Mouse (Mus musculus): ENCODE measurements around the gene Irs2. TPM values are rescaled to one million over a fixed set of nuclear protein-coding genes. Genes with fewer than 3 reads are reported as not detected.

The Irs2 gene
- total and polyA plus RNA-seq, 2 experiments from 2014 or later, result 7.6 to 37.3 TPM

DNA sequence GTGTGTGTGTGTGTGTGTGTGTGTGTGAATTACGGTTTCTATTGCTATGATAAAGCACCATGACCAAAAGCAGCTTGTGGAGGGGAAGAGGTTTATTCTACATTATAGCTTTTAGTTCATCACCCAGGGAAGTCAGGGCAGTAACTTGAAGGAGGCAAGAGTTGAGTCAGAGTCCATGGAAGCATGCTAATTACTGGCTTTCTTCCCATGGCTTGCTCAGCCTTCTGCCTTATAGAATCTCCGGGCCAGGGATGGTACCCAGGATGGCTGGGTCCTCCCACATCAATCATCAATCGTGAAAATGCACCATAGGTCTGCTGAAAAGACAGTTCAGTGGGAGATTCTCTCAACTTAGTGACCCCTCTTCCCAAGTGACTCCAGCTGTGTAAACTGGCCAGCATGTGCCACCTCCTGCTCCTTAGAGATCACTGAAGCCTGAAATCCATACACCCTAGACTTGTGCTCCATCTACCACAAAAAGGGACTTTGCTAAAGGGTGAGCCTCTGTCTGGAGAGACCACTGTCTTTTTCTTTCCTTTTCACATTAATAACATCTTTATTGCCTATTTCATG lies 69.0 kb downstream of the Irs2 start:
- ATAC-seq, result no peak
- no peak for DNase-seq
- no peak overlapping the region for H3K4me2 ChIP-seq (ENCODE audit: low read depth)
- 77% methylated on average over 3 of the region's 3 CpGs for whole genome bisulfite sequencing
- no peak overlapping the region for H3K4me3 ChIP-seq (ENCODE audit: low read depth, low read length)
- no peak overlapping the region for H3K9ac ChIP-seq
- no peaks in the 10 kb centered on the region for H3K36me3 ChIP-seq (ENCODE audit: insufficient read depth)
- no peak overlapping the region for H3K27ac ChIP-seq (ENCODE audit: low read depth, low read length)
- H3K27me3 ChIP-seq (ENCODE audit: insufficient read depth, low read length), result no peaks in the 10 kb centered on the region
- H3K4me1 ChIP-seq (ENCODE audit: insufficient read depth), result no peaks in the 10 kb centered on the region
- no peak for TF ChIP-seq CTCF (IDR thresholded peaks at IDR 0.05; ENCODE audit: low read depth)
- H3K9me3 ChIP-seq (ENCODE audit: low read length), result no peaks in the 10 kb centered on the region

DNA sequence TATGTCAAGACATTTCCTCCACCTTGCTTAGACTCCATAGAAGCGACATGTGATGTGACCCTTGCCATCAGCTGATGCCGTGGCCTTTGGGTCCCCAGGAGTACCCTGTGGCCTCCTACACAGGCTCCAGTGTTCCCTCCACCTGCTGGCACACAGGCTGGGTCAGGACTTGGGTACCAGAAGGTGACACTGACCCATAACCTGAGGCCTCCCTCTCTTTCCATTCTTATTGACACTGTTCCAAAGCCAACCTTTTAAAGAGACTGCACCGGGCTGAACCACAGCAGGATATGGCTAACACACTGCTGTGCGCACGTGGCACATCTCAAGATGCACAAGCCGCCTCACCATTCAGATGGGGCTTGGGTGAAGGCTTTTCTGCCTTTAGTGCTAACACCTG lies 70.0 kb downstream of the Irs2 start:
- no peak for TF ChIP-seq CTCF (IDR thresholded peaks at IDR 0.05; ENCODE audit: low read depth)
- Histone ChIP-seq H3K4me3 (ENCODE audit: low read depth, low read length) (no peak overlapping the region), H3K9me3 (ENCODE audit: low read length) (no peaks in the 10 kb centered on the region), H3K9ac (no peak overlapping the region), H3K36me3 (ENCODE audit: insufficient read depth) (no peaks in the 10 kb centered on the region), H3K4me1 (ENCODE audit: insufficient read depth) (no peaks in the 10 kb centered on the region), H3K4me2 (ENCODE audit: low read depth) (no peak overlapping the region), H3K27me3 (ENCODE audit: insufficient read depth, low read length) (no peaks in the 10 kb centered on the region), H3K27ac (ENCODE audit: low read depth, low read length) (no peak overlapping the region)
- 88% methylated on average over 6 of the region's 6 CpGs for WGBS
- DNase-seq (no peak), ATAC-seq (no peak)

DNA sequence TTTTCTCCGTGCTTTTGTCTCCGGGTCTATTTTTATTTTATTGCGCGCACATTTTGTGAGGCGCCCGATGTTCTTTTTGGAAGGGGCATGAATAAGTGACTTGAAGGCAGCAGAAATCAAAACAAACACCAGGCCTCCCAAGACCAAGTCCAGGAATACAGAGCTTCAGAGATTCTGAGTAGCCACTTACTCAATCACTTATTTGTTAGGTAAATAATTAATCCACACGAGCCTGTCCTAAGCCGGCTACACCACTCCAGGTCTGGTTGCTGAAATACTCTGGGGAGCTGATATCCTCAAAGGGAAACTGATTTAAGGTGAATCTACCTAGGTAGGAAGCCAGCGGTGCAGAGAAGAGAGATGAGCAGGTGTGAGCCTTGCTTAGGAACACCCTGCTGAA lies 71.6 kb downstream of the Irs2 start:
- Histone ChIP-seq H3K4me3 (ENCODE audit: low read depth, low read length) (no peak overlapping the region), H3K36me3 (ENCODE audit: insufficient read depth) (no peaks in the 10 kb centered on the region), H3K9ac (no peak overlapping the region), H3K27ac (ENCODE audit: low read depth, low read length) (no peak overlapping the region), H3K9me3 (ENCODE audit: low read length) (no peaks in the 10 kb centered on the region), H3K4me2 (ENCODE audit: low read depth) (no peak overlapping the region), H3K4me1 (ENCODE audit: insufficient read depth) (no peaks in the 10 kb centered on the region), H3K27me3 (ENCODE audit: insufficient read depth, low read length) (no peaks in the 10 kb centered on the region)
- ATAC-seq (no peak), DNase-seq (no peak)
- 76% methylated on average over 9 of the region's 9 CpGs for WGBS
- no peak for TF ChIP-seq CTCF (IDR thresholded peaks at IDR 0.05; ENCODE audit: low read depth)

DNA sequence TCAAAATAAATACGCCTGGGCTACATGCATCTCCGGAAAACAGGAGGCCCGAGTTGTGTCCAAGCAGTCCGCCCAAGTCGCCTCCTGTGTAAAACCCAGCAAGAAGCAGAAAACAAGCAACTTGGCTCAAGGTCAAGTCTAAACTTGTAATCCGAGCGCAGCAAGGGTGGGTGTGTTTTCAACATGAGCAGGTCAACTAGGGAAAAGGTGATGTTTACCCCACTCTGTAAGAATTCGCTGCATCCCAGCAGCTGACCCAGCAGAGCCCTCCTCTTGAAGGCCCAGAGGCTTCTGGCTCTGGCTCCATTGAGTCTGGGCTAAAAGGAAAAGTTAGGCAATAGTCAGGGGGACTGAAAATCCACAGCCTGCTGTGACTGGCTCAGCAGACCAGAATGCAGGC lies 73.0 kb downstream of the Irs2 start:
- TF ChIP-seq CTCF (IDR thresholded peaks at IDR 0.05; ENCODE audit: low read depth), result no peak
- Histone ChIP-seq H3K9me3 (ENCODE audit: low read length) (no peaks in the 10 kb centered on the region), H3K4me3 (ENCODE audit: low read depth, low read length) (no peak overlapping the region), H3K4me2 (ENCODE audit: low read depth) (no peak overlapping the region), H3K36me3 (ENCODE audit: insufficient read depth) (no peaks in the 10 kb centered on the region), H3K27ac (ENCODE audit: low read depth, low read length) (no peak overlapping the region), H3K9ac (no peak overlapping the region), H3K4me1 (ENCODE audit: insufficient read depth) (no peaks in the 10 kb centered on the region), H3K27me3 (ENCODE audit: insufficient read depth, low read length) (no peaks in the 10 kb centered on the region)
- WGBS, result 75% methylated on average over 8 of the region's 8 CpGs
- no peak for DNase-seq
- no peak for ATAC-seq
